Mouse (Mus musculus): ENCODE data around the gene Haus3. TPM values are rescaled to one million over a fixed set of nuclear protein-coding genes. Genes with fewer than 3 reads are reported as not detected.

Gene Haus3
- total and polyA plus RNA-seq, 3 experiments: 2.0 to 111 (median 94.2) TPM

GRCm38 (mm10) chr5:34207503-34207902 is 38.2 kb upstream of the Haus3 start:
- H3K36me3 ChIP-seq (replicated peaks): no peaks in the 10 kb centered on the region
- no peaks in the 10 kb centered on the region for H3K4me1 ChIP-seq (ENCODE audit: insufficient read depth, low read depth, low read length)
- H3K4me3 ChIP-seq (ENCODE audit: low read depth, low read length): no peak overlapping the region
- H3K27me3 ChIP-seq (ENCODE audit: insufficient read depth, low read length): peaks cover 45% of the 10 kb centered on the region
- TF ChIP-seq GATA1 (IDR thresholded peaks at IDR 0.05; ENCODE audit: borderline replicate concordance, low read length): no peak
- TF ChIP-seq TAL1 (conservative IDR thresholded peaks at IDR 0.05; ENCODE audit: low read depth, low read length): no peak
- TF ChIP-seq GATA2 (IDR thresholded peaks at IDR 0.05; ENCODE audit: borderline replicate concordance, low read depth, low read length): no peak
- TF ChIP-seq POLR2AphosphoS5 (IDR thresholded peaks at IDR 0.05; ENCODE audit: insufficient replicate concordance, low read depth, low read length): no peak
- no peak for TF ChIP-seq CTCF (IDR thresholded peaks at IDR 0.05; ENCODE audit: low read depth, low read length)
- DNase-seq (ENCODE audit: low spot score) (no peak), ATAC-seq (ENCODE audit: extremely low read depth, insufficient number of reproducible peaks, low FRiP score, poor library complexity, severe bottlenecking) (no peak)
- no peaks in the 10 kb centered on the region for H3K9me3 ChIP-seq (replicated peaks)

- Histone ChIP-seq H3K27me3 (ENCODE audit: insufficient read depth, low read length) (peaks cover 37% of the 10 kb centered on the region), H3K36me3 (replicated peaks) (no peaks in the 10 kb centered on the region), H3K4me3 (ENCODE audit: low read depth, low read length) (no peak overlapping the region), H3K4me1 (ENCODE audit: insufficient read depth, low read depth, low read length) (no peaks in the 10 kb centered on the region), H3K9me3 (replicated peaks) (no peaks in the 10 kb centered on the region)
- TF ChIP-seq POLR2AphosphoS5 (IDR thresholded peaks at IDR 0.05; ENCODE audit: insufficient replicate concordance, low read depth, low read length): no peak
- no peak for TF ChIP-seq CTCF (IDR thresholded peaks at IDR 0.05; ENCODE audit: low read depth, low read length)
- TF ChIP-seq GATA2 (IDR thresholded peaks at IDR 0.05; ENCODE audit: borderline replicate concordance, low read depth, low read length): no peak
- TF ChIP-seq GATA1 (IDR thresholded peaks at IDR 0.05; ENCODE audit: borderline replicate concordance, low read length): no peak
- TF ChIP-seq TAL1 (conservative IDR thresholded peaks at IDR 0.05; ENCODE audit: low read depth, low read length): no peak
- no peak for ATAC-seq (ENCODE audit: extremely low read depth, insufficient number of reproducible peaks, low FRiP score, poor library complexity, severe bottlenecking)
- DNase-seq (ENCODE audit: low spot score): no peak
Observed at GRCm38 (mm10) chr5:34205788-34206187, 36.5 kb upstream of the Haus3 start.

- peaks cover 42% of the 10 kb centered on the region for H3K27me3 ChIP-seq (ENCODE audit: insufficient read depth, low read length)
- H3K4me1 ChIP-seq (ENCODE audit: insufficient read depth, low read depth, low read length): no peaks in the 10 kb centered on the region
- ATAC-seq (ENCODE audit: extremely low read depth, insufficient number of reproducible peaks, low FRiP score, poor library complexity, severe bottlenecking) (no peak), DNase-seq (ENCODE audit: low spot score) (no peak)
- TF ChIP-seq TAL1 (conservative IDR thresholded peaks at IDR 0.05; ENCODE audit: low read depth, low read length) (no peak), POLR2AphosphoS5 (IDR thresholded peaks at IDR 0.05; ENCODE audit: insufficient replicate concordance, low read depth, low read length) (no peak), GATA2 (IDR thresholded peaks at IDR 0.05; ENCODE audit: borderline replicate concordance, low read depth, low read length) (no peak), GATA1 (IDR thresholded peaks at IDR 0.05; ENCODE audit: borderline replicate concordance, low read length) (no peak), CTCF (IDR thresholded peaks at IDR 0.05; ENCODE audit: low read depth, low read length) (no peak)
- no peaks in the 10 kb centered on the region for H3K9me3 ChIP-seq (replicated peaks)
- no peaks in the 10 kb centered on the region for H3K36me3 ChIP-seq (replicated peaks)
- no peak overlapping the region for H3K4me3 ChIP-seq (ENCODE audit: low read depth, low read length)
Observed at GRCm38 (mm10) chr5:34204911-34205310, 35.6 kb upstream of the Haus3 start.

GRCm38 (mm10) chr5:34202006-34202405 is 32.7 kb upstream of the Haus3 start:
- Histone ChIP-seq H3K9me3 (replicated peaks) (no peaks in the 10 kb centered on the region), H3K36me3 (replicated peaks) (no peaks in the 10 kb centered on the region), H3K27me3 (ENCODE audit: insufficient read depth, low read length) (peaks cover 37% of the 10 kb centered on the region), H3K4me1 (ENCODE audit: insufficient read depth, low read depth, low read length) (no peaks in the 10 kb centered on the region), H3K4me3 (ENCODE audit: low read depth, low read length) (no peak overlapping the region)
- no peak for ATAC-seq (ENCODE audit: extremely low read depth, insufficient number of reproducible peaks, low FRiP score, poor library complexity, severe bottlenecking)
- TF ChIP-seq GATA2 (IDR thresholded peaks at IDR 0.05; ENCODE audit: borderline replicate concordance, low read depth, low read length) (no peak), POLR2AphosphoS5 (IDR thresholded peaks at IDR 0.05; ENCODE audit: insufficient replicate concordance, low read depth, low read length) (no peak), TAL1 (conservative IDR thresholded peaks at IDR 0.05; ENCODE audit: low read depth, low read length) (no peak), GATA1 (IDR thresholded peaks at IDR 0.05; ENCODE audit: borderline replicate concordance, low read length) (no peak), CTCF (IDR thresholded peaks at IDR 0.05; ENCODE audit: low read depth, low read length) (no peak)
- no peak for DNase-seq (ENCODE audit: low spot score)

GRCm38 (mm10) chr5:34201396-34201795 is 32.1 kb upstream of the Haus3 start:
- no peaks in the 10 kb centered on the region for H3K36me3 ChIP-seq (replicated peaks)
- no peak for TF ChIP-seq TAL1 (conservative IDR thresholded peaks at IDR 0.05; ENCODE audit: low read depth, low read length)
- TF ChIP-seq POLR2AphosphoS5 (IDR thresholded peaks at IDR 0.05; ENCODE audit: insufficient replicate concordance, low read depth, low read length): no peak
- TF ChIP-seq CTCF (IDR thresholded peaks at IDR 0.05; ENCODE audit: low read depth, low read length): no peak
- TF ChIP-seq GATA2 (IDR thresholded peaks at IDR 0.05; ENCODE audit: borderline replicate concordance, low read depth, low read length): no peak
- TF ChIP-seq GATA1 (IDR thresholded peaks at IDR 0.05; ENCODE audit: borderline replicate concordance, low read length): no peak
- no peak overlapping the region for H3K4me3 ChIP-seq (ENCODE audit: low read depth, low read length)
- H3K9me3 ChIP-seq (replicated peaks): no peaks in the 10 kb centered on the region
- peaks cover 32% of the 10 kb centered on the region for H3K27me3 ChIP-seq (ENCODE audit: insufficient read depth, low read length)
- DNase-seq (ENCODE audit: low spot score): no peak
- no peak for ATAC-seq (ENCODE audit: extremely low read depth, insufficient number of reproducible peaks, low FRiP score, poor library complexity, severe bottlenecking)
- no peaks in the 10 kb centered on the region for H3K4me1 ChIP-seq (ENCODE audit: insufficient read depth, low read depth, low read length)

GRCm38 (mm10) chr5:34198615-34199014 is 29.3 kb upstream of the Haus3 start:
- Histone ChIP-seq H3K36me3 (replicated peaks) (no peaks in the 10 kb centered on the region), H3K9me3 (replicated peaks) (no peaks in the 10 kb centered on the region), H3K27me3 (ENCODE audit: insufficient read depth, low read length) (peaks cover 46% of the 10 kb centered on the region), H3K4me1 (ENCODE audit: insufficient read depth, low read depth, low read length) (no peaks in the 10 kb centered on the region), H3K4me3 (ENCODE audit: low read depth, low read length) (no peak overlapping the region)
- DNase-seq (ENCODE audit: low spot score) (no peak), ATAC-seq (ENCODE audit: extremely low read depth, insufficient number of reproducible peaks, low FRiP score, poor library complexity, severe bottlenecking) (no peak)
- TF ChIP-seq TAL1 (conservative IDR thresholded peaks at IDR 0.05; ENCODE audit: low read depth, low read length) (no peak), CTCF (IDR thresholded peaks at IDR 0.05; ENCODE audit: low read depth, low read length) (no peak), GATA2 (IDR thresholded peaks at IDR 0.05; ENCODE audit: borderline replicate concordance, low read depth, low read length) (no peak), GATA1 (IDR thresholded peaks at IDR 0.05; ENCODE audit: borderline replicate concordance, low read length) (no peak), POLR2AphosphoS5 (IDR thresholded peaks at IDR 0.05; ENCODE audit: insufficient replicate concordance, low read depth, low read length) (no peak)
